Mouse (Mus musculus): ENCODE results near the gene Cers3.

DNA sequence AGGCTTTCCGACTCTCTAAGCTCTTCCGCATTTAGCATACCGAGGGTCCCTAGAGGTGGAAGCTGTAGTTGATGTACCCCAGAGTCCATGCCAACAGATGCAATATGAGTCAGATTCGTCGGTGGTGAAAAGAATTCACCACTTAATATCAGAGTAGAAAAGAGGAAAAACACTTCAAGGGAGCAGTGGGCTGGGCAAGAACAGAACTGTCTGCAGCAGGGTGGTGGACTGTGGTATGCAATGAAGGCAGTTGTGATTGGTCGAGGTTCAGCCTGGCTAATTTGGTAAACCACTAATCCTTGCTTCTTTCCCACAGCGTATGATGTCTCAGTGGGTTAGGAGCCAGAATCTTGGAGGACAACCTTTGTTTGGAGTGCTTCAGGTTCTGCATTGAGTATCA is 40.6 kb upstream of the Cers3 start:
- TF ChIP-seq GATA1 (IDR thresholded peaks at IDR 0.05; ENCODE audit: low read length), result no peak
- no peak for TF ChIP-seq TAL1 (IDR thresholded peaks at IDR 0.05; ENCODE audit: low read length)

Data from erythroblast, embryonic 14.5 days (primary cell).